Mouse (Mus musculus) gastrocnemius, postnatal 4 days (tissue): ENCODE measurements at regions not wholly inside any gene's neighbourhood (a gene's known extent, or its start where the extent isn't known, plus 50 kb on each side); places are given as distances from the start of the nearest gene placed in this dataset.

ENCODE experiments used
- DNase-seq, 2 experiments: peaks; one replicate each; pipeline ENCODE4 v3.0.0; 2021 to 2022; ENCODE audit warnings: low spot score in 2 of 2, mixed read lengths in 2 of 2

GRCm38 (mm10) chr13:111939534-111940115, 130.8 kb upstream of the Map3k1 start:
- no peak for DNase-seq

- no peak for DNase-seq
These were observed 131.5 kb upstream of the Map3k1 start for GRCm38 (mm10) chr13:111940275-111940674.

DNA sequence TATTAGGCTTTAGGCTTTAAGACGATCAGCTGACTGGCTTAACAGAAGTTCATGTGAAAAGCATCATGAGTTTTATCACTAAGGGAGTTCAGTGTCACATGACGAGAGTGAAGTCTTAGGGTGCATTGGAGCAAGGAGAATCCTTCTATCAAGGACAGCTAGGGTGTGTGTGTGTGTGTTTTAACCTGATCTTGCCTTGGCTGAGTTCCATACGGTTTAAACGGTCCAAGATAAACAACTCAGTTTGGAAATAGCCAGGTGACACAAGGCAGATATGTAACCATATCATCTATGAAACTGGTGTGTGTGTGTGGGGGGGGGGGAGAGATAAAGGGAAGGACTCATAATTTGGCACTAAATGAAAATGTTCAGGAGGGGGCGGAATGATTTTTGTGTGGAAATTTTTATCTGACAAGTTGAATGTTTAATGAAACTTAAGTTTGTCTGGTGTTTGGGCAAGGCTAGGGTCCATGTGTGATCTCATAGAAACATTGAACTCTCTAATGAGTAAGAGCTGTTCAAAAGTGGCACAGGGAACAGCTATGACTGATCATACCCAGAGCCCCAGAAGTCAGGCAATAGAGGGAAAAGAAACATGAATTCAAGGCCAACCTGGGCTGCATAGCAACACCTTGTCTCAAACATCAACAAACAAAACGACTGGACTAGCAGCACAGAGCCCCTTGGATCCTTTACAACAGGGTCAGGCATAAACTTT, 132.2 kb upstream of the Map3k1 start:
- DNase-seq, result no peak

GRCm38 (mm10) chr13:111941946-111942345, 133.2 kb upstream of the Map3k1 start:
- no peak for DNase-seq

GRCm38 (mm10) chr13:111943392-111944088, 134.7 kb upstream of the Map3k1 start:
- no peak for DNase-seq

DNA sequence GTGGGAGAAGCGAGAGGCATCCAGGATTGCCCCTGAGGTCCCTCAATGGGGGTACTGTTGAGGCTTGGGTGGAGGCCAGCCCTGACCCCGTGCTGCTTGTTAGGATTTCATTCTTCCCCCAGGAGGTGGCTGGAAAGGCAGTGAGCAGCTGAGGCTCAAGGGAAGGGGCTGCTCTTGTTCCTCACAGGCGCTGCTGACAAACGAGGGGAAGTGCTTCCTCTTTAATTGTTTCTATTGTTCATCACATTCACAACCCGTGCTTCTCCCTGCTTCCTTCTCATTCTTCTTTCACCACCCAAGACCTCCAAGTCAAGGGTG, 135.3 kb upstream of the Map3k1 start:
- DNase-seq, result peak in 1 of 2 experiments; percentile 25

DNA sequence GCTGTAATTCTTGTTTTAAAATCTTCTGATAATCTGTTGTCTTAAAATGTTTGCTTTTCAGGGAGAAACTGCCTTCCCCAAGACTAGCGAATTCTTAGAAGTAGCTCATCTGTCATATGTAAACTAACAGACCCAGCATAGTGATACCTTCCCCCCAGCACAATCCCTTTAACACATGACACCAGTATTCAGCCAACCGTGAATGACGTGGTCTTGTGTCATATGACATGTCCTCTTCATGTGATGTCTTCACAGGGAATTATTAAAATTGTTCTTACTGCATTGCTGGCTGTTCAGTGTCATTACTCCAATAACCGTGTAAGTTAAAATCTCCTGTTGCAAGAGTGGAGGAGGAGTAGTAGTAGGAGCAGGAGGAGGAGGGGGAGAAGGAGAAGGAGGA, 137.5 kb upstream of the Map3k1 start:
- DNase-seq, result no peak

DNA sequence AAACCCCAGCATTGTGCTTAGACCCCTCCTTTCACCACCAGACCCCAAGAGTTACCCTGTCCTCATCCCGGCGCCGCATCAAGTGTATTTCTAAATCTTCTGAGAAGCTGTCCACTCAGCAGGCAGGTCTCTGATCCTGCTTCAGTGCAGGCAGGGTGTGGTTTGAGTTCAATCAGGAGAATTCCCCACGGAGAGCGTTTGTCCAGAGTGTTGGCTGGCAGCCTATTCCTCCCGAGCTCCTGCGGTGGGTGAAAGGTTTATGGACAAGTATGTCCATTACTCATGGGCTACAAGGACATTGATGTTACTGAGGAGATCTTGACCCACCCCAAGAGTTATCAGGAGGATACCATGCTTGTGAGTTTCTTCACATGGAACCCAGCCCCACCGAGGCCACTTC, 138.0 kb upstream of the Map3k1 start:
- no peak for DNase-seq

DNA sequence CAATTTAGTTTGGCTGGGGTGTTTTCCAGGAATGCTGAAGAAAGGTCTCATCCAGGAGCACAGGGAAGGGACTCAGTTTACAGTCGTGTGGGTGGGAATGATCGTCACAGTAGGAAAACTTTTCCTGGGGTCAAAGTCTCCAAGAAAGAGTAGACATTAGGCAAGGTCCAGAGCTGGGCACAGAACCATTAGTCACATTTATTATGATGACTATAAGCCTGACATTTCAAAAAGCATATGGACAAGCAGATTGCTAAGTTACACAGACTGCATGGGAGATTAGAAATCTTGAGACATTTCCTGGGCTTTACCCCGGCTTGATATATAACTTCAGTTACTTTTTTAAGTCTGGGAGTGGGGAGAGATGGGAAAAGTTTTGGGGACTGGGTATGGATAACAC, 139.6 kb upstream of the Map3k1 start:
- DNase-seq, result no peak

DNA sequence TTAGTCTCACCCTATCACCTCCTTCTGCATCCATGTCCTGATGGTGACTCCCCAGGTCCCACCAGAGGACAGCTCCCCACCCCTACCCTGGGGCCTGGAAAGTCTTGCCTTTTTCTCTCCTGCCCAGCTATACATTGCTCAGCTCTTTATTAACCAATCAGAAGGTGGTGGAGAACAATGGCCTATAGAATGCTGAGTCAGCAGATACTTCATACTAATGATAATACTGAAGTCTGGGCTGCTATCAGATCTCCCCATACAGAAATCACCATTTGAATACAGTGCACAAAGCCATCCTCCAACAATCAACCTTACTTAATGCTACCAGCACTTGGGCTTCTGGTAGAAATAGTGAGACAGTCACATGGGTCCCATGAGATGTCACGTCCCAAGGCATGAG, 141.2 kb upstream of the Map3k1 start:
- no peak for DNase-seq

DNA sequence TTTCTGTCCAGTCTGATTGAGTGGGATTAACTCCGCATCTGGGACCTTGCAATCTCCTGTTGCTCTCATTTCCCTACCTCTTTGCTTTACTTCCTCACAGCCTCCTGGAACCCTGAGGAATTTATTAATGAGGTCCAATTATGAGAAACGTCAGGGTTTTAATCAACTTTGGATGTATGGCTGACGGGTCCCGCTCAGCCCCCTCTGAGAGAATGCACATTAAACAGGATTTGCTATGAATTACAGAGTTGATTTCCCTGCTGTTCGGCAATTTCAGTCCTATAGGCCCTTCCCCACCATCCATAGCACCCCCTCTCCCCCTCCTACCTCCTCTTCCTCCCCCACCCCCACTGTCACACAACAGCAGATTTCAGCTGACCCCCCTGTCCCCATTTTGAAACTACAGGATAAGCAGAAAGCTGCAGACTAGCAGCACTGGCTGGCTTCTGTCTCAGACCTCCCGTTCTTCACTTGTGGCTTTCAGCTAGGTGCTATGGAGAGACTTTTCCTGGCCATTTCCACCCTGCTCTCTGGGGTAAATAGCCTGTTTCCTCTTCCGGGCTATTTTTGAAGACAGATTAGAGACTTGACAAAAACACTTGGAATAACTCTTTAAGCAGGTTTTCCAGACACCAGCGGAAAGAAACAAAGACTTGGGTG, 145.2 kb upstream of the Map3k1 start:
- no peak for DNase-seq

DNA sequence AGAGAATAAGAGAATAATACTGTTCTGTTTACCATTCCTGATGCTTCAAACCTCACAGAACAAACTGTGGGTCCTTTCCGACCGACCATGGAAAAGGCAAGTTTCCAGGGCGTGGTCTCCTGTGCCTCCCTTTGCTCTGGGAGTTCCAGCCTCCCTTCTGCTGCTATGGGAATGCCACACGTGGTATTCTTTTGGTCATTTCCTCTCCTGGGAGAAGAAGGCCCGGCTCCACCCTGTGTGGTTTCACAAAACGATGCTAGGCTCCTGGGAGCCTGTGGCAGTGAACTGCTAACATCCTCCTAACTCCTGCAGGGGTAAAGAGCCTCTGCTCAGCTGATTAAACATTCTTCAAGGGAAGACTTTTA, 145.7 kb upstream of the Map3k1 start:
- no peak for DNase-seq

DNA sequence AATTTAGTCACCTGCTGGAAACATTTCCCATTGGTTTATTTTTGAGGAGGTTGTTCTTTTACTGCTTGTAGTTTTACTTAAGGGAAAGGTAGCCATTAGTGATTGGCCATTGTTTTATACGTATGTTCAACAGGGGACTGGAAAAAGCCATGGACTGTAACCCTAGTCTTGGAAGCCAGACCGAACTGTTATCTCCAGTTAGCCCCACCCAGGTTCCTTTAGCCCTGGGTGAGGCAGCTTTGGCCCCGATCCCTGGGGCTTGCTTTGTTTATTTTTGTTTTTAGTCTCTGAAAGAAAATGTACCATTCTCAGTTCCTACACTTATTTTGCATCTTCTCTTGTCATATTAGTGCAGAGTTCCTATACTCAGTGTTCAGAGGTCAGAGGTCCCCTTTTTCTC, 148.3 kb upstream of the Map3k1 start:
- no peak for DNase-seq

DNA sequence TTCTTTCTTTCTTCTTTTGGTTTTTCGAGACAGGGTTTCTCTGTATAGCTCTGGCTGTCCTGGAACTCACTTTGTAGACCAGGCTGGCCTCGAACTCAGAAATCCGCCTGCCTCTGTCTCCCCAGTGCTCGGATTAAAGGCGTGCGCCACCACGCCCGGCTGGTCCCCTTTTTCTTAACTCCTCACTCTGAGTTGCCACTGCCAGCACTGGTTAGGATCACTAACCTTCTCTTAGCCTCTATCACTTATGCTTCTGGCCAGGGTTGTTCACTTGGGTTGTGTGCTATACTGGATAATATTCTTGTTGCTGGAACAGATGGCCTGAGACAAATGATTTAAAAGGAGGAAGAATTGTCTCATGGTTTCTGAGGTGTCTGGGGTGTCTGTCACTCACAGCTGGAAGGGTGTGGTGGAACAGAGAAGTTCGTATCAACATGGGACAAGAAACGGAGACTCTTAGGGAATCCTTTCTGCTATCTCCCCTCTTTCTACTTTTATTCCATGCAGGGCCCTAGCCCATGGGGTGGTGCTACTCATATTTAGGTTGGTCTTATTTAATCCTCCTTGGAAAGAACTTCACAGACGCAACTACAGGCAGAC, 149.0 kb upstream of the Map3k1 start:
- DNase-seq, result no peak

- DNase-seq, result no peak
These were observed 149.6 kb upstream of the Map3k1 start for GRCm38 (mm10) chr13:111958421-111958820.

- DNase-seq, result no peak
These were observed 151.2 kb upstream of the Map3k1 start for GRCm38 (mm10) chr13:111960036-111960435.

DNA sequence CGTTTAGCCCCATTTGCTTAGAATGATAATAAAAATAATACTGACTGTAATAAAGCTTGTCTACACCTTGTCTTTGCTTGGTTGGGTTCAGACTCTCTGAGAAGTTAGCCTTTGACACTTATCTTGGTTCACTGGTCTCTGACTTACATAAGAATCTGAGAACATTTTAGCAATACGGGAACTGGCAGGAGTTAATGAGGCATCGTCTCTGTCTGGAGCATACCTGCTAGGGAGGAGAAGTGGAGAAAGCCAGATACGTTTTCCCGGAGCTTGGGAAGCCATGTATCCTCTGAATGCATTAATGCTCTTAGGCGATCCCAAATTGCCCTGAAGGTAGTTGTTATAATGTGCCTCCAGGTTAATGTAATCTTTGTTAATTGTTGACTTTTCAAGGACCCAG, 152.6 kb upstream of the Map3k1 start:
- no peak for DNase-seq

- DNase-seq, result no peak
These were observed 153.4 kb upstream of the Map3k1 start for GRCm38 (mm10) chr13:111962155-111962554.

- DNase-seq, result no peak
These were observed 157.3 kb upstream of the Map3k1 start for GRCm38 (mm10) chr13:111966113-111966512.

- DNase-seq, result no peak
These were observed 157.8 kb upstream of the Map3k1 start for GRCm38 (mm10) chr13:111966627-111967026.

GRCm38 (mm10) chr13:111968197-111968596, 159.4 kb upstream of the Map3k1 start:
- no peak for DNase-seq

GRCm38 (mm10) chr13:111974282-111974681, 165.5 kb upstream of the Map3k1 start:
- DNase-seq, result no peak
